Mouse (Mus musculus): Measurements from ENCODE around the gene Pafah1b3.

- TF ChIP-seq CTCF (IDR thresholded peaks at IDR 0.05; ENCODE audit: borderline replicate concordance, insufficient read depth, low read length) (no peak), POLR2A (IDR thresholded peaks at IDR 0.05; ENCODE audit: low read depth, low read length) (no peak)
Measured at GRCm38 (mm10) chr7:25339329-25339728, 41.5 kb upstream of the Pafah1b3 start.

Data from embryonic fibroblast, embryonic 13.5 days (primary cell).